In genomic region chr7:6172006-6172649, GRCm38 (mm10) we compare ENCODE assay signal across 8 mouse cellular contexts. TPM values are rescaled to one million over a fixed set of nuclear protein-coding genes. Genes with fewer than 3 reads are reported as not detected.
DNase-seq lines count a peak whose midpoint lies in the region; ATAC-seq and TF ChIP-seq lines count a peak whose summit lies in the region.

Zfp444 (plus strand) TSS chr7:6172226.

- WGBS in forebrain, embryonic 15.5 days: under 1% methylated on average over 37 of the region's 37 CpGs
- WGBS in lung, adult 2 months: 2% methylated on average over 37 of the region's 37 CpGs

- H3K9ac ChIP-seq in ES-E14 (ENCODE audit: insufficient read depth, low read depth, low read length, poor library complexity, severe bottlenecking): peak within 1 kb of the TSS; percentile 93
- H3K9ac ChIP-seq in forebrain, embryonic 15.5 days (replicated peaks): peak within 1 kb of the TSS; percentile 67

- no peaks in the 10 kb centered on the region for H3K9me3 ChIP-seq in ES-E14 (ENCODE audit: control insufficient read depth, insufficient read depth, low read depth, low read length)
- no peaks in the 10 kb centered on the region for H3K9me3 ChIP-seq in forebrain, embryonic 15.5 days

- peaks cover 10% of the 10 kb centered on the region for H3K36me3 ChIP-seq in ES-E14 (ENCODE audit: control insufficient read depth, insufficient read depth, low read length, poor library complexity, severe bottlenecking)
- H3K36me3 ChIP-seq in forebrain, embryonic 15.5 days: peaks cover 4% of the 10 kb centered on the region; the same call in 1 of the 2 replicates

- no peak for TF ChIP-seq CTCF in lung, adult 2 months (IDR thresholded peaks at IDR 0.05; ENCODE audit: insufficient read depth, low read length)

- no peaks in the 10 kb centered on the region for H3K27me3 ChIP-seq in forebrain, embryonic 15.5 days

- H3K4me3 ChIP-seq in ES-E14 (ENCODE audit: insufficient read depth in 1 of 2, low read depth in 1 of 2, low read length in 2 of 2, poor library complexity in 1 of 2, severe bottlenecking in 1 of 2): peak within 1 kb of the TSS; percentile 82 to 94
- H3K4me3 ChIP-seq in forebrain, embryonic 15.5 days: peak within 1 kb of the TSS; percentile 63
- peak within 1 kb of the TSS; percentile 79 for H3K4me3 ChIP-seq in lung, adult 2 months (replicated peaks; ENCODE audit: extremely low read depth, low read depth, low read length)

- in situ Hi-C loops in ES-E14 (cut with MboI; ENCODE audit: low sequenced_read_pairs in 2 of 2, unreplicated experiment in 2 of 2): no loop called here

- intact Hi-C loops in heart, postnatal 25 days (cut with DNase I): no loop called here

- peak within 1 kb of the TSS; percentile 62 for H3K4me2 ChIP-seq in forebrain, embryonic 15.5 days (replicated peaks)

- peak; percentile 97 for ATAC-seq in forebrain, embryonic 15.5 days (replicated peaks)
- peak; percentile 81 for ATAC-seq in neutrophil, adult 5-6 weeks (ENCODE audit: extremely low read depth, insufficient number of reproducible peaks, low FRiP score, poor library complexity, severe bottlenecking)

- peaks cover 0 to 4% of the 10 kb centered on the region in 2 experiments; a peak in 2 of 4 replicates for H3K4me1 ChIP-seq in ES-E14 (ENCODE audit: control insufficient read depth in 2 of 2, insufficient read depth in 2 of 2, low read length in 2 of 2, poor library complexity in 1 of 2)
- H3K4me1 ChIP-seq in forebrain, embryonic 15.5 days: peaks cover 19% of the 10 kb centered on the region
- peaks cover 6% of the 10 kb centered on the region for H3K4me1 ChIP-seq in lung, adult 2 months (ENCODE audit: control insufficient read depth, insufficient read depth, low read length)

- peak within 1 kb of the TSS; percentile 92 for H3K27ac ChIP-seq in ES-E14 (ENCODE audit: insufficient read depth, low read depth, low read length, poor library complexity, severe bottlenecking)
- H3K27ac ChIP-seq in forebrain, embryonic 15.5 days (replicated peaks): peak within 1 kb of the TSS; percentile 88

- peak; percentile 74; the same call in 1 of the 2 replicates for TF ChIP-seq POLR2A in lung, adult 2 months (IDR thresholded peaks at IDR 0.05; ENCODE audit: borderline replicate concordance, extremely low read depth, low read depth, low read length)

- DNase-seq in ES-E14 (ENCODE audit: low read depth, low spot score): peak; percentile 99
- peak; percentile 98 for DNase-seq in cerebellum, adult 11-12 months
- peak; percentile 92 for DNase-seq in heart, postnatal 25 days (ENCODE audit: low spot score)
- DNase-seq in layer of hippocampus, adult 18-20 months (ENCODE audit: low spot score in 2 of 2): peak; percentile 98 to 100
- peak; percentile 97 for DNase-seq in lung, adult 2 months
- DNase-seq in thymus, adult 18-20 months: peak; percentile 93 to 97

TF ChIP-seq in ES-E14, 5 proteins besides CTCF, POLR2A, EP300 and RAD21:
- TF ChIP-seq CHD2 (IDR thresholded peaks at IDR 0.05; ENCODE audit: low read depth, low read length) (peak; percentile 74; the same call in 1 of the 2 replicates), HCFC1 (IDR thresholded peaks at IDR 0.05; ENCODE audit: borderline replicate concordance, insufficient read depth, low read length) (peak; percentile 92), MAFK (IDR thresholded peaks at IDR 0.05; ENCODE audit: insufficient read depth, low read depth, low read length) (no peak), ZC3H11A (IDR thresholded peaks at IDR 0.05; ENCODE audit: borderline replicate concordance, low read depth, low read length) (no peak), ZNF384 (IDR thresholded peaks at IDR 0.05; ENCODE audit: low read depth, low read length) (no peak)

RNA-seq across cellular contexts. Expression of gene Zfp444, which starts in this region (rescaled TPM):
- 16.6 and 21.6 TPM in 2 replicates for total RNA-seq in ES-E14 (2012; rRNA removed)
- polyA plus RNA-seq in forebrain, embryonic 15.5 days (2015; fragmentation: Nextera tagmentation; extraction: Ambion mirVana): 111 and 112 TPM in 2 replicates
- total RNA-seq in heart, postnatal 25 days (2021): 10 to 100 TPM; 10.2 to 16.8 TPM
- 10 to 100 TPM; 45.8 to 61.9 TPM for total RNA-seq in layer of hippocampus, adult 18-20 months (2021)
- 35.2 and 36.7 TPM in 2 replicates for polyA plus RNA-seq in lung, adult 2 months (2012; rRNA removed)
- total RNA-seq in neutrophil, adult 5-6 weeks (2017): 22.6 and 32.4 TPM in 2 replicates

Comparison
In these comparisons a context has a peak if more than half of its experiments do, and no peak if none do; other contexts are left out.
1. Peak in every context shown above with its lines: DNase-seq, ATAC-seq, H3K4me3 ChIP-seq and H3K27ac ChIP-seq.